Mouse (Mus musculus): ENCODE measurements around the gene Lhx5.

DNA sequence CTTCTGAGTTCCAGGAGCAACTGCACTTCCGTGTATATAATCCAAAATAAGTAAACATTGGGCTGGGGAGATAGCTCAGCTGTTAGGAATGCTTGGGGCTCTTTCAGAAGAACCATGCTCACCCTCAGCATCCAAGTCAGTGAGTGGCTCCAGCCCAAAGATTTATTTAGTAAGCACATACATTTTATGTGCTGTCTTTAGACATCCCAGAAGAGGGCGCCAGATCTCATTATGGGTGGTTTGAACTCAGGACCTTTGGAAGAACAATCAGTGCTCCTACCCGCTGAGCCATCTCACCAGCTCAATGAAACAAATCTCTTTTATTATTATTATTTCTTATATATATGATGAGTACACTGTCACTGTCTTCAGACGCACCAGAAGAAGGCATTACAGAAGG, 48.0 kb downstream of the Lhx5 start:
- TF ChIP-seq CTCF (IDR thresholded peaks at IDR 0.05; ENCODE audit: low read depth, low read length) = no peak
- no peak for TF ChIP-seq POLR2A (IDR thresholded peaks at IDR 0.05; ENCODE audit: insufficient read depth, low read length)
- no peak for TF ChIP-seq EP300 (IDR thresholded peaks at IDR 0.05; ENCODE audit: insufficient read depth, low read depth, low read length)
